Mouse (Mus musculus) hindlimb bud, embryonic 11.5 days (tissue): ENCODE results near the gene Rpl13.

Source experiments
- DNase-seq: peaks from one replicate; pipeline ENCODE4 v3.0.0-alpha.2; 2012; ENCODE audit warnings: low read depth, low spot score; ENCODE audit errors: extremely low spot score

Gene Rpl13

GRCm38 (mm10) chr8:123145279-123145678, 43.1 kb downstream of the Rpl13 start:
- DNase-seq: no peak

- no peak for DNase-seq
Observed at GRCm38 (mm10) chr8:123146390-123146789, 44.2 kb downstream of the Rpl13 start.

GRCm38 (mm10) chr8:123150737-123151171, 48.6 kb downstream of the Rpl13 start:
- no peak for DNase-seq
